Mouse (Mus musculus): ENCODE measurements around the gene Prkcb.
A peak's percentile ranks its signal among the peaks of the same experiment; 100 is the strongest.

Gene Prkcb

DNA sequence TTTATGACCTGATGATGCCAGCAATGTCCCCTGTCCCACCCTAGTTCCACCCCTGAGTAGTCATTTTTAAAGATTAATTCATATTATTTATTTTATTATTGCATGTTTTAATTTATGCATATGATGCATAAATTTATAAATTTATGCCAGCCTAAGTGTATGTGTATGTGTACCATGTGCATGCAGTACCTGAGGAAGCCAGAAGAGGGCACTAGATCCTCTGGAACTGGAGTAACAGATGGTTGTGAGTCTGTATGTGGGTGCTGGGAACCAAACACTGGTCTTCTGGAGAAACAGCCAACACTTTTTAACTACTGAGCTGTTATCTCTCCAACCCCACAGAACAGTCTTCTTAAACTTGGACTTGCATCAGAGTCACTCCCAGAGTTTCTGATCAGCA is 186.5 kb downstream of the Prkcb start:
- no peak for DNase-seq

DNA sequence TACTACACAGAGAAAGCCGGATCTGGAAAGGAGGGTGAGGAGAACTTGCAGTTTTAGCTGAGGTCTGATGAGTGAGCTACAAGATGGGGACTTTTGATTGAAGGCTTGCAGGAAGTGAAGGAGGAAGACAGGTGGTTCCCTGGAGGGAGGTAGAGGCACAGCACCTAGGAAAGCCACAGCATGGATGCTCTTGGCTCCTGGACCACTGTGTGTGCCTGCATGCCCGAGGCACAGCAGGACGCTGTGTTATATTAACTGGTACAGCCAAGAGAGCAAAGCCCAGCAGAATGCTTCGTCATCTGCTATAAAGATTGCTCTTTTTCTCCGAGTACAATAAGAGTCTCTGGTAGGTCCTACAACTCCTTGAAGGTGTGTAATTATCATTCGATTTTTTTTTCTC is 188.1 kb downstream of the Prkcb start:
- peak; percentile 50 for DNase-seq

DNA sequence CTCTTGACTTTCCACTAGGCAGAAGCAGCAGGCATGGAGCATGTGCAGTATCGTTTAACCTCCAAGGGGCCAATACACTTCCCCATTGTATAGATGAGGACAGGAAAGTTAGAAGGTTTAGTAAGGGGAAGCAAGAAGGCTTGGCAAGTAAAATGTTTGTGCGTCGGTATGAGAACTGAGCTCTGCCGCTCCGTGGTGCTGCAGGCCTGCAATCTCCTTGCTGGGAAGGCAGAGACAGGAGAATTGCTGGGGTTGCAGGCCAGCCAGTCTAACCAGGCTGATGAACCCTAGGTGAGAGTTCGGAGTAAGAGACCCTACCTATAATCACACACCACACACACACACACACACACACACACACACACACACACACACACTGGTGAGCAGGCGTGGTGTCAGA is 188.6 kb downstream of the Prkcb start:
- DNase-seq, result no peak

DNA sequence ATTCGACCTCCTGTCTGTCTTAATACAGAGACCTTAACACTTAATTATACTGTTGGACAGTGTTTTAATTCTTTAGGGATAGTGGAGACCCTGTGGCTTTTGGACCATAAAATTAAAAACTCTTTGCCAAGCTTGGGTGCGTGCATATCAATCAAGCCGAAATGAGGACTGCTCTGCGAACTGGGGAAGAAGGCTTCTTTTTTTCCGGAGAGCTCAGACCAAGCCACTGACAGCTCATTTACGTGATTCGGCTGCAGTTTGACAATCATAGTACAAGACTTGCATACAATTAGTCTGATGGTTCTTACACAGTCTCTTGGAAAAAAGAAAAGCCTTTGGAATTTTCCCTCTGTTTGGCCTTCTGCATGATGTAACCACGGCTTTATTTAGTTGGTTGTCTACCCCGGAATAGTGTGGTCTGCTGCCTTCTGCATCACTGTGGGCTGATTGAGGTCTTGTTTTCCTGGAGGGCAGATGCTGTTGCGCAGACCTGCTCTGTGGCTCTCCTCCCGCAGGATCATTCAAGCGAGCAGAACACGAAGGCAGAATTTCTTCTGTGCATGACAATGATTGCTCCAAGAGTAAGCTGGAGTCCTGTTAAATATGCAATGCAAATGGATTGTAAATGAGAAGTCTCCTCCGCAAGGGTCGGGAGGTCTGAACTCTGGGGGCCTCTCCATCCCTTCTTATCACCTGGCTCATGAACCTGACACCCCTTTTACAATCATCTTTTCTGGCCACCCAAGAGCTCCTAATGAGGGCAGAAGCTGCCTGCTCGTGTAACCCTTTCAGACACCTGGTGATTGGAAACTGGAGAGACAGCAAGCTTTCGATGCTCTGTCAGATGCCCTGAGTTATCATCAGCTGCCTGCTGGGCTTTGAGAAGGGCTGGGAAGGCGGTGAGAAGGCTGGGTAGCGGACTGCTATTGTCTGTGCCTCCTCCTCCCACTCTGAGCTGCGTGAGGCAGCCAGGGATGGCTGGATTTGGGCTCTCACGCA is 189.3 kb downstream of the Prkcb start:
- no peak for DNase-seq

DNA sequence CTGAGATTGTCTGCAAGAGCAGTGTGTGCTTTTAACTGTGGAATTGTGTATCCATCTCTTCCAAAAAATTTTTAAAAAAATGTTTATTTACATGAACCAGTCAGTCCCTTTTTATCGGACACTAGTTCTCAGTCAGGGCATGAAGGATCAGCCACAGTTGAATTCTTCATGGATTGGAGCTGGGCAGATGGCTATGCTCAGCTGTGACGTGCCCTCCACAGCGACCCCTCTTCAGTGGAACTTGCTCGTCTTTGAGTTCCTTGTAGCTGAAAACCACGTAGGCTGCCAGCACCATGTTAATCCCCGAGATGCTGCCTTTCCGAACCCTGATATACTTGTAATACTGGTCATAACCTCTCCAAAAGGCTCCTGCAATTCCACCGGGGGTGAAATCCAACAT is 195.4 kb downstream of the Prkcb start:
- no peak for DNase-seq

DNA sequence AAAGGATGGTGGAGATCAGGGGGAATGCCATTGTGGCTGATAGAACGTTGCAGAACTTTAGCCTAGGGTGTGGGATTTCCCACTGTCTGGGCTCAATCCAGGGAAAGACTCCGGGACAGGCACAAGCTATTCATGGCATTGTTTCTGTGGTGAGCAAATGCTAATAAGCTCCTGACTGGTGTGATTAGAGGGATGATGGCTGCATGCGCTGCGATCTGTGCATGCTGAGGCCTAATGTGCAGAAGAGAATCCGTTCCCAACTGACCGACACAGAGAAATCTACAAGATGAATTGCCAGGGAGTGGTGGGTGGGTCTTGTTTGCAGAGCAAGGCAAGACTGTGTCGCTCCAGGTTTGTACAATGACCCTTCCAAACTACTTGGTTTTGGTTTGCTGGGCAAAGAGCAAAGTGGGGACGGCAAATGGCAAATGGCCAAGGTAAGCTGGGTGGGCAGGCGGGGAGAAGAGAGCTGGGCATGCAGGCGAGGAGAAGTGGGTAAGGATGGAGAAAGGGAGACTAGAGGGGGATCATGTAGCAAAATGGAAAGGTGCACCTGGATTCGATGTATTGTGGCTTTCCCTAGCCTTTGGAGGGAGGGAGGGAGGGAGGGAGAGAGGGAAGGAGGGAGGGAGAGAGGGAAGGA is 199.5 kb downstream of the Prkcb start:
- DNase-seq, result no peak

DNA sequence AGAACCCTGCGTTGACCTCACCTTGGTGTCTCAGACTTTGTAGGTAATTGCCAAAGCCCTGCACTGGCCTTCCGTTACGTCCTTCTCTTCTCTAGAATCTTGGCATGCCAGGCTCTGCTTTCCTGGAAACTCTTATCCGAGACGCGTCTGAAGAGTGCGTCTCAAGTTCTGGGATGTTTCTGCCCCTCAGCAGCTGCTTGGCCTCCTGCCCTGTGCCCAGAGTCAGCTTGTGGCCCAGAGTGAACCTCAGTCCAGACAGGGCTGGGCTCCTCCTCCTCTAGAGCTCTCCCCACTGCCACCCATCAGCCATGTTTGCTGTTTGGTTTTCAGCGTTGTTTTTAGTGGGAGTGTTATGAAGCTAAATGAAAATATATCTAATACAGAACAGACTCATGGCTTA is 203.5 kb downstream of the Prkcb start:
- peak; percentile 42 for DNase-seq

DNA sequence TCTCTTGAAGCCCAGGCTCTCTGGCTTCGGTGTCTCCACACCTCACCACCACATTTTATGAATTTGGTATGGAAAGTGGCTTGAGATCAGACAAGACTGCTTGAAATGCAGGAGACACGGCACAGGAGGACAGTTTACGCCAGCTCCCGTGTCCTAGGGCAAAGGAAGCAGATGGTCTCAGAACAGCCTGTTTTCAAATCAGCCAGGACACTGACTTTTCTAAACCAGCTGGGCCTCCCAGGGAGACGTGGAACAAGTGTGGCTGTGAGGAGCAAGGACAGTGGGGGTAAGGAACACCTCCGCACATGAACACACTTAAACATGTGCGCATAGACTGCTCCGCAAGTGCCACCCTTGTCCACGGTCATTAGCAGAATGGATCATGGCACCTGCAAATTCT is 204.4 kb downstream of the Prkcb start:
- DNase-seq, result peak; percentile 85

DNA sequence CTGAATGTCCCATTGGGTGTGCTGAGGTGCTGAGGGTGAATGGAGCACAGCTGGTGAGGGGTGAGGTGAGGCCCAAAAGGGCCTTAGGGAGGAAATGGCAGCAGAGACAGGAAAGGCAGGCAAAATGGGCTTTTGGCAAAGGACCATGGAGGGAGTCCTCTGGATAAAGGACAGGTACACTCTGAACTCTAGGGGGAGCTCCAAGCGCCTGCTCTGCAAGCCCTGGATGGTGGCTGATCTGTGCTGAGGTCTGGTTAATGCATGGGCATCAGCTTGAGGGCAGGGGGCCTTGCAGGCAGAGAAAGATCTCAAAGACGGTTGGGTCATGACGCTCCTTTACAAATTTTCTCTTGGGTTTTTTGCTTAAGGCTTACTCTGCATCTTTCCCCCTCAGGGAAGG is 205.5 kb downstream of the Prkcb start:
- no peak for DNase-seq

DNA sequence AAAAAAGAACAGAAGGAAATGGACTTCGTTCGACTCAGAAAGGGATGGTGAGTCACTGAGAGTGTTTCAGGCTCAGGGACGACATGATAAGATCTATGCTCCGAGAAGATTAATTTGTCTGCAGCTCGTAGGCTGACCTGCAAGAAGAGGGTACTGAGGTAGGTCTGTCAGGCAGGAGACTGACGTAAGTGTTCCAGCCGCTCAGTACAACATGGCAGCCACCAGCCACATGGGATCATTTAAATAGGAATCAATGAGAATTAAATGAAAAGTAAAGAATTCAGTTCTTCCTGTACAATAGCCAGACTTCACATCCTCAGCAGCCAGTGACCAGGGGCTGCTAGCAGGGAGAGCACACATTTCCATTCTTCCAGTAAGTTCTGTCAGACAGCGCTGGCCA is 209.0 kb downstream of the Prkcb start:
- no peak for DNase-seq

DNA sequence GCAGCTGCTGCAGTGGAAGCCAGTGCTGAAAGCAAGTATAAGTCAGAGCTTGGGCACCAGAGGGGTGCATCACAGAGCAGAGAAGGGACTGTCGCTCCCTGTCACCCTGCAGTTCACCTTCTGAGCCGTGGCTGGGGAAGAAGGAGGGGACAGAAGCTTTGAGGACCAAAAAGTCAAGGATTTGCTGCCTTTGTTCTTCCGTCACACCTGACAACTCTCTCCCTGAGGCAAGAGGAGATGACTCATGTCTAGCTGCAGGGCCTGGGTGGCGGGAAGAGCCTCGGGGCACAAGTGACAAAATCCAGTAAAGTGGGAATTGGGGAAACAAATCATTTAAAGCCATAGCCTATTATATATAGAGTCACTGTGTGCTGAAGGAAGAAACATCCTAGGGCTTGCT is 209.9 kb downstream of the Prkcb start:
- DNase-seq, result no peak

DNA sequence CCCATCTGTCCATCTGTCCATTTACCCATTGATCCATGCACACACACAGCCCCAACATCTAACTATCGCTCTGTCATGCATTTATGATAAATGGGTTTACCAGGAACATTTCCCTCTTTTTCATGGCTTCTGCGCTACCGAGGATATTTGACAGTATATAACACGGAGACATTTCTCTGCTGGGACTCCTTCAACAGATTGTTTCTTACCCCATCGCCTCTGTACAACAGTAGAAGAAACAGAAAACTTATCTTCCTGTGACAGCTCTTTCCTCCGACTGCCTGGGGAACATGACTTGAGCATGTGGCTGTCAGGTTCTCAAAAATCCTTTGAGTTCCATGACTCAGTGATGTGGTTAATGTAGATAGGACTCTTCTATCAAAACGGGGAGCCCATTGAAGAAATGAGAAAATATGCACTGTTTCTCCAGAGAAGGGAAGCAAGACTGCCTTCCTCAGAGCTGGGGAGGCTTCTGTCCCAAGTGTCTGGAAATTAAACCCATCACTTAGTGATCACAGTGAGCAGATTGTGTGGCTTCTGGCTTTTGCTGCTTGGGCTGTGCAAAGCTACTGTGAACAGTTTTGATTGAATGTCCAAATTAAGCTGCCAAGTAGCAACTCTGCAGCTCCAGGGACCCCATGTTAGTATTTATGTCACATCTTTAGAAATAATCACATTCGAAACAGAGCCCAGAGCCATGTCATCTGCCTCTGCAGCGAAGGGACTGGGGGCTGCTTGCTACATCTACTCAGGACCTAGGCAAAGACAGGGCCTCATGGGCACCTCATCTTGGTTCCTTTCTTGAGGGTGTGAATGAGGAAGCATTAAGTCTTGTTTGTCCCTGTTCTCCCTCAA is 211.4 kb downstream of the Prkcb start:
- DNase-seq, result no peak

DNA sequence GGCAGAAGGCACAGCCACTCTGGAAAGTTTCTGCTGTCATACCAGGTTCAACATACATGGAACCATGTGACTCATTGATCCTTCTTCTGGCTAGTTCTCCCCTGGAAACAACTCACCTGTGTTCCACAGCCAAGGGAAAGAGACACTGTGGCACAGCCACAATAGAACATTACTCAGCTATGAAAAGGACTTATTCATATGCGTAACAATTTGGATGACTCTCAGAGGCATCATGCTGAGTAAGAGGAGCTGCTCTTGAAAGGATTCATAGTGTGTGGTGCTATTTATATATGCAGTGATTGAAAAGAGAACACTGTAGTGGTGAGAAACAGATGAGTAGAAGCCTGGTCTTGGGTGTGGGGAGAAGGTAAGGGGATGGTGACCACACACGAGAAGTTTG is 217.9 kb downstream of the Prkcb start:
- DNase-seq, result no peak

DNA sequence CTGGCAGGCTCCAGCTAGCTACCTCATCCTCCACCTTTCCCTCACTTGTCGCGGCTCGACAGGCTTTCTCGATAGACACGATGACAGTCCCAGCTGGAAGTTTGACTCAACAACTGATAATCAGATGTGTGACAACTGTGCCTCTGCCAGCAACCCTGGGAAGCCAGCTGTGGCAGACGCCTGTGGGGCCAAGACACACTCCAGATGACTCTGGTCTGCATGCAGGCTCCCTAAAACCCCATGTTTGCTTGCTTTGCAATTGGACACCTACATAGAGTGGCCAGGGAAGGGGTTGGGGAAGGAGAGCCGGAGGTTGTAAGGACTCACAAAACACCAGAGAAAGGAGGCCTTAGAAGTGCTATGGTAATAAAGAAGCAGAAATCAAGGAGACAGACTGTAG is 221.4 kb downstream of the Prkcb start:
- no peak for DNase-seq

DNA sequence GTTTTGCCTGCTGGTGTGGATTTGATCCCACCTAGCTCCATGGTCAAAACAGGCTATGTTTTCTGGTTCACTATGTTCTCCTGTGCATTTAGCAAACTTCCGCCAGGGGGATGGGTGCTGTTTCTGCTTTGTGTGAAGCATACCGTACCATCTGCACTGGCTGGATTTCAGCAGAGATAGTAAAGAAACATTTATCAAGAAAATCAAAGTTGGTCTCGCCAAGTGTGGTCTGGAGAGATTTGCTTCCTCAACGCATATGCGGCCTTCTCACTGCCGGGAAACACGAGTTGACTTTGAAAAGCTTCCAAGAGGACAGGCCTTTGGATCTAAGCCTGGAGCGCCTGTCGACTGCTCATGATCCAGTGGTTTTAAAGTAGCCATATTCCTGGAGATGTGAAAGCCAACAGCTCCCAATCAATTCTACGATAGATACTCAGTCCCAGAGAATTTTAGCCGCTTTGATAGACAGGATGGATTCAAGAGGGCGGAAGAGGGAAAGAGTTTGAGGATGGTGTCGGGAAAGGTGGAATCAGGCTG is 223.9 kb downstream of the Prkcb start:
- no peak for DNase-seq

DNA sequence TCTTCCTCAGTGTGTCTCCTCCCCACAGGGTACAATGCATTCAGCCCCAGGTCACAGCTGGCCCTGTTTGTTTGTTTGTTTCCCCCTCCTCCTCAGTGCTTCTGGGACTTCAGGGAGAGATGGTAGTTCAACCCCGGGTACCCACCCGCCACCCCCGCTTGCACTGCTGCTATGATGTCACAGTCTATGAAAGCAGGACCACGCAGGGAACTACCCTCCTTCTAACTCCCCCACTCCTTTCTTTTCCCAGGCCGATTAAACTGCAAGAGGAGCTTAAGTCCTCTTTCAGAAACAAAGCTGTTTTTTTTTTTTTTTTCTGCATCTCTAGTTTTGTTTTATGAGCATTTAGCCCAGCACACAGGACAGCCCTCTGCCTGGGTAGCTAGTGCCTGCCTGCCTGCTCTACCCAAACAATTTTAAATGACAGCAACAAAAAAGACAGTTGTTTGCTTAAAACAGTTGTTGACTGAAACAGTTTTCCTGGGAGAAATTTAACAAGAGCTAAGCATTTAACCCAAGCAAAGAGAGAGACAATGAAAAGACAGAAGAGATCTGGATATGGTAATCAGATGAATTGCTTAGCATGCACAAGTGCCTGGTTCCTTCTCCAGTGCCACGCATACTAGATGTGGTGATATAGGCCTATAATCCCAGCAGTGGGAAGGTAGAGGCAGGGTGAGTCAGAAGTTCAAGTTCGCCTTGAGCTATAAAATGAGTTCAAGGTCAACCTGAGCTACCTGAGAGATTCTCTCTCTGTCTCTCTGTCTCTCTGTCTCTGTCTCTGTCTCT is 232.5 kb downstream of the Prkcb start:
- DNase-seq, result no peak

DNA sequence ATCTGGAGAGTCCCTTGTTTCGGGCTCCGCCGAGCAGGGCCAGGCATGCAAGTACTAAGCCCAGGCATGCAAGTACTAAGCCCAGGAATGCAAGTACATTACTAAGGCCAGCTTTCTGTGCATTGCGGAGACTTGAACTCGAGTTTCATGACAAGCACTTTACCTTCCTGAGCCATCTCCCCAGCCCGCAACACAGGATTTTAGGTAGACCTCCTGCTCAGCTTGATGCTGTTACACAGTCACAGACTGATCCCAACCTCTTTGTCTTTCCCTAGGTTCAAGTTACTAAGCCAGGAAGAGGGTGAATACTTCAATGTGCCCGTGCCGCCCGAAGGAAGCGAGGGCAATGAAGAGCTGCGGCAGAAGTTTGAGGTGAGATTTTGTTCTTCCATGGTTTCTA is 239.7 kb downstream of the Prkcb start:
- no peak for DNase-seq

DNA sequence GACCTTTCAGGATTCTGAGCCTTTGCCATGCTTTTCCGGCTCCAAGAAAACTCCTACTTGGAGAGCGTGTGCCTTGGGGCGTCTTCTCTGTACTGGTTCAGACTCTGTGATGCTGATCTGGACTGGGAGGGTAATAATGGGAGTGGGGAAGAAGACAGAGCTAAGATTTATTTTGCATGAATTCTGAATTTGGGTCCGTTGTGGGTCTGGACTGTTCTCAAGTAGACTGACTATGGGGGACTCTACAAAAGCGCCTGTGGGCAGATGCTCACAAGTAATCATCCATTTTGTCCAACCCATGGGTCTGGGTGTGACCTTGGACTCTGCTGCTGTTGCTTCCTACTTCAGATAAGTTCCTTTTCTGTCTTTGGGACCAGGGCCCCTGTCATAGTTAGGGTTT is 240.1 kb downstream of the Prkcb start:
- DNase-seq, result no peak

DNA sequence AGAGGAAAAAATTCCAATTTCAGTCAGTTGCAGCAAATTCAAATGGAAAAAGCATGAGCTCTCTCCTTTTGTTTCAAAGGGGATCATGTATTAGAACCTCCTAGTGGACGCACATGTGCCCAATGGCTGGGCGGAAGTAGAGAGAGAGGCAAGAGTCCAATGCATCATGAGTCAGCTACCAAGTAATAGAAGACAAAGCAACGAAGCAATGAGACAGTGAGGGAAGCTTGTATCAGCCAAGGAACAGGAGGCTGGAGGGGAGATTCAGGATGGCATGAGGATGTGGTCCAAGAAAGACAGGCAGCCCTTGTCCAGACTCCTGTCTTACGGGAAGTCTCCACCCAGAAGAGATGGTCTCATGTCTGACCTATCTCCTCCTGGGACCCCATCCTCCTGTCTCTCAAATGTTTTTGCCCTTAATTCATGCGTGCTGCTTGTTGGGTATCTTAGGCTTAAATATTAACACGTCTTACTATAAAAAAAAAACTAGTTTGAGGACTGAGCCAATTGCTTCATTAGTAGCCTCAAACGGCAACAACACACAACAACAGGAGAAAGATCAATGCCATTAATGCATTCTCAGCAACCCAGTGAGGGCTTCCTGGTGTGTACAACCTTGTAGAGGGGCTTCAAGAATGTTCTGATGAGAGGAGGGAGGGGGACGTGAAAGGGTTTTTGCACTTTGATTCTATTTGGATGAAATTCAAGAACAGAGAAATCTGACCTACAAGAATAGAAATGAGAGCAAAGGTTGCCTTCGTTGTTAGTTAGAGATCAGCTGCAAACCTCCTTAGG is 245.2 kb downstream of the Prkcb start:
- no peak for DNase-seq

DNA sequence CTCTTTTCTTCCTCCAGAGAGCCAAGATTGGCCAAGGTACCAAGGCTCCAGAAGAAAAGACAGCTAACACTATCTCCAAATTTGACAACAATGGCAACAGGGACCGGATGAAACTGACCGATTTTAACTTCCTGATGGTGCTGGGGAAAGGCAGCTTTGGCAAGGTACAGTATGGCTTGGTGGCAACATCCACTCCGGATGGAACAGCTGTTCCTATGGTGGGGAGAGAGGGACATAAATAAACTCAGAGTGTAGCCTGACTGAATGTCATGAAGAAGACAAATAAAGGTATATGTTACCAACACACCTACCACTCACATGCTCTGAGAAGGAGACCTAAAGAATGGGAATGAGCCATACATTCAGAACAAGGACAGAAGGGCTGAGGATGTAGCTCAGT is 256.1 kb downstream of the Prkcb start:
- no peak for DNase-seq

DNA sequence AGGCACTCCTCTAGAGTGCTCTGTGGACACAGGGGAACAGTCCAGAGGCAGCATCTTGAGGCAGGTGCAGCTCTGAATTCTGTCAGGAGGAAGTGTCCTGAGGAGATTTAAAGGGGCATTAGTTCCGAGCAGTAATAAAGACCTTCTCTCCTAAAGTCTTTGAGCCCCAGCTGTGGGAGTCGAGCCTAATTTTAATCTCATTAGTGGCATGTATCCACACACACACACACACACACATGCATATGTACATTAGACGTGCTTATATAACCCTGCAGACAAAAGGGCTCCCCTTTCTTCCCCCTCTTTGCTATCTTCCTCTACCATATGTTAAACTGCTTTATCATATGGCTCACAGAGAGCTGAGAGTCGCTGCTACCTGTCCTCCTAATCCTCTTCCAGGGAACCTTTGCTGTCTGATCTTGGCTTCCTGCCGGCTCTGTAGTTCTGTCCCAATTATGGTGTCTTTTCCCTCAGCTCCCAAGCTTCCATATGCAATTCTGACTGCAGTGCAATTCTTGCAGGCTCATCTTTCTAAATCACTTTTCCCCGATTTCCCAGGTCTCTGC is 268.1 kb downstream of the Prkcb start:
- DNase-seq, result peak; percentile 29
